Mouse (Mus musculus): ENCODE results near the gene Crtac1.

The Crtac1 gene

GRCm38 (mm10) chr19:42440089-42440488 is 8.5 kb upstream of the Crtac1 start:
- no peak for TF ChIP-seq GATA4 (IDR thresholded peaks at IDR 0.05; ENCODE audit: insufficient replicate concordance, low read length)

DNA sequence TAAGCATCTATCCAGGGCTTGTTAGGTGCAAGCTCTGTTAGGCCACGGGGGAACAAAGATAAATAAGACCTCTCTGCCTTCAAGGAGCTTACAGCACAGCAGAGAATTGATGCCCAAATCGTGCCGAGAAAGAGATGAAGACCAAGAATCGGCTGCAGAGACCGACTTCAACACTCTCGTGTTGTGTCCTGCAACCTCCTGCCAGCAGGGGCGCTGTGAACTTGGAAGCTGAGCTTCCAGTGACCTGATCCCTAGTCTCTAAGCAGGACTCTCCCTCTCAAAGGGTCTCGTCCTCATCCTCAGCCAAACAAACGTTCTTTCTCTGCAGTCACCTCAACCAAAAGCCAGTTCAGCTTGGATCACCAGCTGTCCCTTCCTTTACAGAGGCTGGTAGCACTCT is 7.8 kb upstream of the Crtac1 start:
- no peak for TF ChIP-seq GATA4 (IDR thresholded peaks at IDR 0.05; ENCODE audit: insufficient replicate concordance, low read length)

DNA sequence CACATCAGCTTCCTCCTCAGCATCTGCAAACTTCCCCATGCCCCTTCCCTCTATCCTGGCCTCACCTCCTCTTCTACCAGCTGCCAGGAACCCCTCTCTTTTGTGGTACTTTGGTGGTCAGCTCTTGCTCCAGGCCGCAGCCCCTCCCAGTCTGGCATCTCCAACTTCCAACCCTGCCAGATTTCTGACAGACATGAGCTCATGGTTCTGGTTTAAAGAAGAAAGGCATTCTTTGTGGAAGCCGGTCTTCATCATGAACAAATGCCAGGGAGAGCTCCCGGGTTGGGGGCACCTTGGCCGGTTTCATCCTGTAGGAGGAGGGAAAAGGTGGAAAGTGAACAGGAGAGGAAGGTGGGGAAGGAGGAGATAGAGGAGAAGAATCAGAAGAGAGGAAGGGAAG is 4.0 kb upstream of the Crtac1 start:
- no peak for TF ChIP-seq GATA4 (IDR thresholded peaks at IDR 0.05; ENCODE audit: insufficient replicate concordance, low read length)

DNA sequence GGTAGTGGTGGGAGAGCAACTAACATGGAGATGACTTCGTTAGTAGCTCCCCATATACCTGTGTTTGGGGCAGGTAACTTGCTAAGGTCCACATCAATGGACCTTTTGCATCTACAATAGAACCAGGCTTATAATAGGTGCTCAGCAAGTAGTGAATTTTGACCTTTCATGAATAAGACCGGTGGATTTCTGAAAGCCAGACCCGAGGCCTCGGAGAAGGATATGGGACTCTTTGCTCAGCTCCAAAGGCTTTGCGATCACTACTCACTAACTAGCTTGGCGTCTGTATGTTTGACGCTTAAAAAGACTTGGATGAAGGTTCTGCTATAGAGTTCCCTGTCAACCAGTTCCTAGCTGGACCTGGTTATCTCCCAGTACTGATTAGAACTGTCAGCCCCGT is 1.2 kb upstream of the Crtac1 start:
- no peak for TF ChIP-seq GATA4 (IDR thresholded peaks at IDR 0.05; ENCODE audit: insufficient replicate concordance, low read length)

DNA sequence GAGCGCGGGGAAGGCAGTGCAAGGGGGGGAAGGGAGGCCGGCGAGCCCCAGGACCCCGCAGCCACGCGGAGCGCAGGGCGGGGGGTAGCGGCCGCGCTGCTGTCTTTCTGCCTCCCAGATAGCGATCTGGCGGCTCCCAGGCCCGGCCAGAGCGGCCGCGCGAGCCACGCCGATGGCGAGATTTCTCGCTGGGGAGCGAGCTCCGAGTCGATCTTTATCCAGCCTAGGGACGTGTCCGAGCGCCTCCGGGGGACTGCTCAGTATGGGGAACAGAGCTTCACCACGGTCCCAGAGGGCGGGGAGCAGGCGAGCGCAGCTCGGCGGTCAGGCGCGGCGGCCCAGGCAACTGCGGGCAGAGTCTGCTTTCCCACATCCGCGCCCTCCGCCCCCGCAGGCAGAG is 608 bp upstream of the Crtac1 start:
- no peak for TF ChIP-seq GATA4 (IDR thresholded peaks at IDR 0.05; ENCODE audit: insufficient replicate concordance, low read length)

GRCm38 (mm10) chr19:42430981-42431380 is 602 bp downstream of the Crtac1 start:
- TF ChIP-seq GATA4 (IDR thresholded peaks at IDR 0.05; ENCODE audit: insufficient replicate concordance, low read length): no peak

GRCm38 (mm10) chr19:42429410-42429809 is 2.2 kb downstream of the Crtac1 start:
- no peak for TF ChIP-seq GATA4 (IDR thresholded peaks at IDR 0.05; ENCODE audit: insufficient replicate concordance, low read length)

- no peak for TF ChIP-seq GATA4 (IDR thresholded peaks at IDR 0.05; ENCODE audit: insufficient replicate concordance, low read length)
Observed at GRCm38 (mm10) chr19:42425208-42425607, 6.4 kb downstream of the Crtac1 start.

DNA sequence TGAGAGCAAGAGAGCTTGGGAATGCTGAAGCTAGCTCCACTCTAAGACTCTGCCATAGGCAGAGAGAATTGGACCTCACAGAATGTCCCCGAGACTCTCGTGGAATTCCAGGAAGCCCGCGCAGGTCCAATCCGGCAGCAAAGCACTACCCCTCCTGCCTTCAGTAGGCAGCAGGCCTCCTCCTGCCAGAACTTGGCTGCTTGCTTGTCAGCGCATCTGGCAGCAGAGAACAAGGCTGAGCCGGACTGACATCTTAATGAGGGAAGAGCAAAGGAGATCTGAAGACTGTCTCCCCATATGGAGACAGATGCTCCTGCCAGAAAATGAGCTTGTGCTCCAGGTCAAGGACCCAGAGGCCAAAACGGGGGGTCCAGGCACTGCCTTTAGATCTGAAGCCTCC is 16.5 kb downstream of the Crtac1 start:
- TF ChIP-seq GATA4 (IDR thresholded peaks at IDR 0.05; ENCODE audit: insufficient replicate concordance, low read length): no peak

DNA sequence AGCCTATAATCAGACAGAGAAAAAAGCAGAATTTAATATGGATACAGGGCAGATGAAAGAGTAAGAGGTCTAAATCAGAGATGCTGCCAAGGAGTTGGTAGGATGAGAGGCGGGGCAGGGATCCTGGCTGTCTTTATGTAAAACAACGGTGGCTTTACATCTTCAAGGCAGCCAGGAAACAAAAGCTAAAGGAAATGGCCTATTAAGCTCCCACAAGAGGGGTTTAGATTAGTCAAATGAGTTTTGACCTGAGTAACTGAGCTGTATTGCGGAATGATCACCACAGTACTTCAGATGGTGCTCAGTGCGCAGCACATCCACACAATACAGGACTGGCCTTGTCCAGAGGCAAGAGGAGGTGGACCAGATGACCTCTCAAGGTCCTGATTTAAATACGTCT is 21.7 kb downstream of the Crtac1 start:
- no peak for TF ChIP-seq GATA4 (IDR thresholded peaks at IDR 0.05; ENCODE audit: insufficient replicate concordance, low read length)

- no peak for TF ChIP-seq GATA4 (IDR thresholded peaks at IDR 0.05; ENCODE audit: insufficient replicate concordance, low read length)
Observed at GRCm38 (mm10) chr19:42409226-42409625, 22.4 kb downstream of the Crtac1 start.

GRCm38 (mm10) chr19:42404364-42404763 is 27.2 kb downstream of the Crtac1 start:
- TF ChIP-seq GATA4 (IDR thresholded peaks at IDR 0.05; ENCODE audit: insufficient replicate concordance, low read length): no peak

DNA sequence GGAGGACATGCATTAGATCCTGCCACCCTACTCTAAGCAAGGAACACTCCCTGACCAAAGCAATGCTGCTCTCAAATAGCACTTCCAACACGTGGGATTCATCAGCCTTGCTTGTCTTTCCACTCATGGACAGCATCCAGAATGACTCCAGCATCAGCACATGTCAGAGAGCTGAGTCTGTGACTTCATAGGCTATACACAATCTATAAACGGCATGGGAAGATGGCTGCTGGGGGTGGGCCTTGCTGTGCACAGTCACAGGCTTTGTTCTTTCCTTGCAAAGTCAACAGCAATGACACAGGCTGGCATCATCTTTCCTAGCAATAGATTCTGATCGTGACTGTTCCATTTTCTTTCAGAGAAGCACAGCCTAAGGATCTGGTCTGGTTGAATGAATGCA is 31.6 kb downstream of the Crtac1 start:
- TF ChIP-seq GATA4 (IDR thresholded peaks at IDR 0.05; ENCODE audit: insufficient replicate concordance, low read length): no peak

DNA sequence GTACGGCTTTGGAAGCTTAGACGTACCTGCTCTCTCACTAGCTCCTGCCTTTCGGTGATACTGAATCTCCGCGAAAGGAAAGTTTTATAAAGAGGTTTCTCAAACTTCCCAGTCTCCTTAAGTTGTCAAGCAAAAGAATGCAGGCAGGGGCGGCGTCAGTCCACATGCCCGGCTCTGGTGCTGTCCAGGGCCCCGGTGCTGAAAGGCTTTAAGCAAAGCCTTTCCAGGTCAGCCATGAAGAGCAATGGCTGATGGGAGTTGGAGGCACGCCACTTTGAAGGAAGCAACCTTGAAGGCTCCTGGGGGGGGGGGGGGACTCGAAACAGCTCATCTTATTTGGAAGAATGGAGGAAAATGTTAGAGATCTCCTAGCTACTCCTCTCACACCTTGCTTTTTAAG is 34.3 kb downstream of the Crtac1 start:
- no peak for TF ChIP-seq GATA4 (IDR thresholded peaks at IDR 0.05; ENCODE audit: insufficient replicate concordance, low read length)

- no peak for TF ChIP-seq GATA4 (IDR thresholded peaks at IDR 0.05; ENCODE audit: insufficient replicate concordance, low read length)
Observed at GRCm38 (mm10) chr19:42394848-42395534, 36.6 kb downstream of the Crtac1 start.

DNA sequence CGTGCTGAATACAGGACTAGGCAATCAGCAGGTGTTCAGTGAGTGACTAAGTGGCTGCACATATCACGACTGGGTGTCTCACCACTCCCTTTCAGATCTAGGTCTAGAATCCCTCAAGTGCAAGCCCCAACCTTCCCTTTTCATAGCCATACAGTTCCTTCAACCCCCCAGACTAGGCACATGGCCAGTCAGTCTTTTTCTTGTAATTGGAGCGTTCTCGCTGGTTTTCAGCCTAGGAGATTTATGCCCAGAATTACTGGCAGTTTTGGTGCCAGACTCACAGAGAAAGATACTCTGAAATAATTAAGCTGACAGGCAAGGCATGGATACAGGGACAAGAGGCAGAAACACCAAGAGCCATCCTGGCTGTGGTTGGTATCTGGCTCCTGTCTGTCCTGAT is 37.7 kb downstream of the Crtac1 start:
- no peak for TF ChIP-seq GATA4 (IDR thresholded peaks at IDR 0.05; ENCODE audit: insufficient replicate concordance, low read length)

DNA sequence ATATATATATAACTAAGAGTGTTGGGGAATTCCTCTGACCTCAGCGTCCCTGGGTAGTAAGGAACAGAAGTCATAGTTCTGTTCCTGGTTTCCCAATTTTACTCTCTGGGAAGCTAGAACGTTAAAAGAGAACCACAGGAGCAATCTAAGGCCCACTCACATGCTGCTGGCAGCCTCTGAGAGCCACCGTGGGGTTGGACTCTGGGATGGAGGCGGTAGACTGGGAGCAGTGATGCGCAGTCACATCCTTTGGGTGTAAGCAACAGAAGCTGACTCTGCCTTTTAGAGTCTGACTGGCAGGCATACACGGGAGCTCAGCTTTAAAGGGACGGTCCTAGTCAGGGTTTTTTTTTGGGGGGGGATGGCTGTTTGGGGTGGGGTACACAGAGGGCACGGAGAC is 39.5 kb downstream of the Crtac1 start:
- TF ChIP-seq GATA4 (IDR thresholded peaks at IDR 0.05; ENCODE audit: insufficient replicate concordance, low read length): no peak
